Mouse (Mus musculus) limb, embryonic 13.5 days (tissue): ENCODE measurements around the gene Ier5. TPM values are rescaled to one million over a fixed set of nuclear protein-coding genes. Genes with fewer than 3 reads are reported as not detected.

Experiments used
- ATAC-seq: fragments of 200-750 bp; cut with Nextera tagmentation; 2 replicates; pipeline ENCODE4 v1.8.0; 2017; ENCODE audit warnings: low read depth, moderate number of reproducible peaks, moderate TSS enrichment; ENCODE audit not compliant: low FRiP score
- H3K27ac ChIP-seq: fragments of 300-500 bp; sonication (generic); 2 replicates; pipeline ENCODE4 v1.5.1; 2015; ENCODE audit warnings: inconsistent platforms, mild to moderate bottlenecking, moderate library complexity
- H3K27me3 ChIP-seq: fragments of 300-500 bp; sonication (generic); 2 replicates; pipeline ENCODE4 v1.6.1; 2015; ENCODE audit warnings: mild to moderate bottlenecking, inconsistent platforms
- H3K36me3 ChIP-seq: fragments of 300-500 bp; sonication (generic); 2 replicates; pipeline ENCODE4 v1.6.1; 2015; ENCODE audit warnings: inconsistent platforms, mild to moderate bottlenecking, moderate library complexity
- H3K4me1 ChIP-seq: fragments of 300-500 bp; sonication (generic); 2 replicates; pipeline ENCODE4 v1.6.1; 2015; ENCODE audit warnings: inconsistent platforms
- H3K4me2 ChIP-seq: fragments of 300-500 bp; sonication (generic); replicated peaks from 2 replicates; pipeline ENCODE4 v1.6.1; 2015; ENCODE audit warnings: inconsistent platforms, mild to moderate bottlenecking, moderate library complexity
- H3K4me3 ChIP-seq: fragments of 300-500 bp; sonication (generic); 2 replicates; pipeline ENCODE4 v1.5.1; 2015; ENCODE audit warnings: moderate library complexity, mild to moderate bottlenecking, inconsistent platforms
- H3K9ac ChIP-seq: fragments of 300-500 bp; sonication (generic); 2 replicates; pipeline ENCODE4 v1.6.1; 2015; ENCODE audit warnings: mild to moderate bottlenecking, inconsistent platforms
- H3K9me3 ChIP-seq: fragments of 300-500 bp; sonication (generic); 2 replicates; pipeline ENCODE4 v1.6.1; 2016; ENCODE audit warnings: inconsistent platforms
- WGBS: fragments of 180-500 bp; shearing (Covaris S2); methylation state at CpG from one replicate; pipeline ENCODE4 v1.1.7; 2015; 5-methylcytosine and 5-hydroxymethylcytosine counted together
- polyA plus RNA-seq: library from polyadenylated mRNA; unstranded; fragments of >200 nt; fragmentation: Nextera tagmentation; extraction: Ambion mirVana; gene quantifications from 2 replicates; pipeline ENCODE4 v1.2.1, GENCODE M21; 2015

Gene Ier5
- polyA plus RNA-seq, 1 experiment from 2014 or later: 5.8 TPM

DNA sequence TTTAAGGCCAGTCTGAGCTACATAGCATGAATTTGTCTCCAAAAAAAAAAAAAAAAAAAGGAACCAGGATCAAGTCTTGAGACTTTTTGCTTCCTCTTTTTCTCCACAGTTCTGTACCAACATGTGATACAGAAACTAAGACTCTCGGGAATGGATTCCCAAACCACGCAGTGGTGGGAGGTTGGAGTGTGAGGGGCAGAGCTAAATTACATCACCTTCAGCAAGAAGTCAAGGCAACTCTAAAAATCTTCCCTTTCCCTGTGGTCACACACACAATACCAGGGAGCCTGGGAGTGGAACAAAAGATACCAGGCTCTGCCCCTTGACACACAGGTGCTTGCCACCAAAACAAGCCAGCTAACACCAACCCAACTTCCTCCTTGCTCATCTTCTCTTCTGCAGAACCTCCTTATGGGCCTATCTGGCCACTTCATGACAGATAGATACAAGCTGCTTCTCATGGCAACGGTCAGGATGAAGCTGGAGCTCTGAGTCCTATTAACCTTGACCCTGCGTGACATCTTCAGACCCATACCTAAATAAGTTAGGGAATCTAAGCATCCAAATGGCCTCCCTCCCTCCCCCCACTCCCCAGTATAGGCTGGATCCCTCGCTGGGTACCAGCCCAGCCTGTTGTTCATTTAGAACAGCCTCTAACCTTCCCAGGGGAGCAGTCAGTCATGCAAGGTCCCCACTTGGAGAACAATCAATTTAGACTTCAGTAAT is 28.7 kb downstream of the Ier5 start:
- Histone ChIP-seq H3K27ac (no peak overlapping the region), H3K4me2 (no peak overlapping the region), H3K4me3 (no peak overlapping the region), H3K27me3 (no peaks in the 10 kb centered on the region), H3K9ac (no peak overlapping the region), H3K4me1 (peaks cover 45% of the 10 kb centered on the region), H3K36me3 (no peaks in the 10 kb centered on the region), H3K9me3 (no peaks in the 10 kb centered on the region)
- 51% methylated on average over 5 of the region's 5 CpGs for WGBS
- ATAC-seq: 0 out of 2 replicates have a peak, but pooled peaks have one; percentile 2

DNA sequence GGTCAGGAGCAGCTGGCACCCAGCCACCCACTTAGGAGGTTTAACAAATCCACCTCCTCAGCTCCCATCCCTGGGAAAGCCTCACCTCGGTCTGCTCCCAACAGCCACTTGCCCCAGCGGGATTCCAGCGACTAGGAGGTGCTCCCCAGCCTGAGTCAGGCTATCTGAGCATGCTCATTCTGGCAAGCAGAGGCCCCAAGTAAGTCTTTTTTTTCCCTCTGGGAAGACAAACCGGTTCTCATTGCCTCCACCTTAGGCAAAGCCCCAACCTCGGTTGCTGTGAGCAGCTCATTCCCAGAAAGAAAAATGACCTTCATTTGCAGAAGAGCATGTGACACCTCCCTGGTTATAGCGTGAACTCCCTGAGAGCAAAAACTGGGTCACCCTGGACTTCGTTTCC is 29.7 kb downstream of the Ier5 start:
- Histone ChIP-seq H3K9me3 (no peaks in the 10 kb centered on the region), H3K4me3 (no peak overlapping the region), H3K4me2 (no peak overlapping the region), H3K9ac (no peak overlapping the region), H3K27me3 (no peaks in the 10 kb centered on the region), H3K4me1 (peaks cover 45% of the 10 kb centered on the region), H3K27ac (no peak overlapping the region), H3K36me3 (no peaks in the 10 kb centered on the region)
- 60% methylated on average over 7 of the region's 7 CpGs for WGBS
- no peak for ATAC-seq

DNA sequence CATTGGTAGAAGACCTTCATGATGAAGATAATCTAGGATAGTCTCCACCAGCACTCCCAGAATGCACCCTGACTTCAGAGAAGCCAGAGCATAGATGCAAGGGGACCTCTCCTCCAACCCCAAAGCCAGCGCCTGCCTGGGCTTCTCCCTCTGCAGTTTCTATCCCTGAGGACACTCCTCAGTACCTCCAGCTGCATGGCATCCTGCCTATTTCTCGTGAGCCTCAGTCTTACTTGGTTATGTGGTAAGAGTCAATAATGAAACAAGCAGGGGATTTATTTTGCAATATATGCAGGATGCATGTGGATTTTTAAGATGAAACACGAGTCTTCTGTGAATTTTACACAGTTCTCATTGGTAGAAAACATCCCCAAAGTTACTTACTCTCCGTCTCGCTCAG is 33.2 kb downstream of the Ier5 start:
- no peak for ATAC-seq
- no peak overlapping the region for H3K9ac ChIP-seq
- 64% methylated on average over 5 of the region's 5 CpGs for WGBS

DNA sequence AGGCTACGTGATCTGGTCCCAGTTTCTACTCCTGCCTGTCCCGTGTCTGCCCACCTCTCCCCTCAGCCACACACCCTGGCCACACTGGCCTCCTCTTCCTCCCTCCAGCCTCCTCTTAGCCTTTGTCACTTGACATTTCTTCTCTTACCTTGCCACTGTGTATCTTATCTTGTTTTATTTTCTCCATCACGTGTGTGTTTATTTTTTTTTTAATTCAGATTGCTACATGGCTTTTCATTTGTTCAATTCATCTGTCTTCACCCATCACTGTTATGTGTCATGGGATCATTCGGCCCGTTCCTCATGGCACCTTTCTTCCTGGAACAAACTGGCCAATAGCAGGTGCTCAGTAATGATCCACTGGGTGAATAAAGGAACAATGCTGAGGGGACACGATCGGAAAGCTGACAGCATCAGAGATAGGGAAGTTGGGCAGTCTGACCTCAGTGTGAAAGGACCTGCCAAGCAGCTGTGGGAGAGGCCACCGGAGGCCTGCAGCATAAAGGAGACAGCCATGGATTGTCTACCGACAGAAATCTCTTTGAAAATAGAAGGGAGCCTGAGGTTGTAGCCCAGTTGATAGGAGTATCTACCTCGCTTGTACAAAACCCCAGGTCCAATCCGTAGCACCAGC is 34.3 kb downstream of the Ier5 start:
- no peak overlapping the region for H3K4me2 ChIP-seq
- no peaks in the 10 kb centered on the region for H3K9me3 ChIP-seq
- ATAC-seq: no peak
- H3K9ac ChIP-seq: no peak overlapping the region
- no peaks in the 10 kb centered on the region for H3K36me3 ChIP-seq
- no peak overlapping the region for H3K4me3 ChIP-seq
- H3K27ac ChIP-seq: no peak overlapping the region
- 84% methylated on average over 11 of the region's 11 CpGs for WGBS
- 0 out of 2 replicates have a peak, but pooled peaks cover 6% of the 10 kb centered on the region for H3K27me3 ChIP-seq
- H3K4me1 ChIP-seq: peaks cover 25% of the 10 kb centered on the region

More for the DNA sequence above, 33.2 kb downstream of the Ier5 start:
- Histone ChIP-seq H3K4me1 (peaks cover 19% of the 10 kb centered on the region), H3K4me3 (no peak overlapping the region), H3K36me3 (no peaks in the 10 kb centered on the region), H3K27ac (no peak overlapping the region), H3K27me3 (0 out of 2 replicates have a peak, but pooled peaks cover 6% of the 10 kb centered on the region), H3K9me3 (no peaks in the 10 kb centered on the region), H3K4me2 (no peak overlapping the region)

- H3K9me3 ChIP-seq: no peaks in the 10 kb centered on the region
- ATAC-seq: no peak
- no peak overlapping the region for H3K4me2 ChIP-seq
- 0 out of 2 replicates have a peak, but pooled peaks cover 6% of the 10 kb centered on the region for H3K27me3 ChIP-seq
- 82% methylated on average over 4 of the region's 4 CpGs for WGBS
- no peak overlapping the region for H3K9ac ChIP-seq
- no peak overlapping the region for H3K27ac ChIP-seq
- H3K4me3 ChIP-seq: no peak overlapping the region
- peaks cover 30% of the 10 kb centered on the region for H3K4me1 ChIP-seq
- no peaks in the 10 kb centered on the region for H3K36me3 ChIP-seq
These were observed 34.8 kb downstream of the Ier5 start for GRCm38 (mm10) chr1:155064649-155065048.

GRCm38 (mm10) chr1:155064111-155064510 is 35.3 kb downstream of the Ier5 start:
- no peak overlapping the region for H3K27ac ChIP-seq
- 81% methylated on average over 5 of the region's 5 CpGs for WGBS
- H3K36me3 ChIP-seq: no peaks in the 10 kb centered on the region
- H3K9me3 ChIP-seq: no peaks in the 10 kb centered on the region
- 0 out of 2 replicates have a peak, but pooled peaks cover 6% of the 10 kb centered on the region for H3K27me3 ChIP-seq
- H3K4me2 ChIP-seq: no peak overlapping the region
- peaks cover 36% of the 10 kb centered on the region for H3K4me1 ChIP-seq
- H3K4me3 ChIP-seq: no peak overlapping the region
- H3K9ac ChIP-seq: no peak overlapping the region
- no peak for ATAC-seq

- Histone ChIP-seq H3K27ac (no peak overlapping the region), H3K4me1 (peaks cover 39% of the 10 kb centered on the region), H3K27me3 (0 out of 2 replicates have a peak, but pooled peaks cover 6% of the 10 kb centered on the region), H3K9ac (no peak overlapping the region), H3K4me2 (no peak overlapping the region), H3K9me3 (no peaks in the 10 kb centered on the region), H3K4me3 (no peak overlapping the region), H3K36me3 (no peaks in the 10 kb centered on the region)
- WGBS: 92% methylated on average over 4 of the region's 4 CpGs
- no peak for ATAC-seq
These were observed 36.5 kb downstream of the Ier5 start for GRCm38 (mm10) chr1:155062963-155063362.

- Histone ChIP-seq H3K9ac (no peak overlapping the region), H3K4me3 (no peak overlapping the region), H3K27ac (no peak overlapping the region), H3K27me3 (0 out of 2 replicates have a peak, but pooled peaks cover 6% of the 10 kb centered on the region), H3K9me3 (no peaks in the 10 kb centered on the region), H3K4me1 (peaks cover 39% of the 10 kb centered on the region), H3K4me2 (no peak overlapping the region), H3K36me3 (no peaks in the 10 kb centered on the region)
- 89% methylated on average over 7 of the region's 7 CpGs for WGBS
- no peak for ATAC-seq
These were observed 37.4 kb downstream of the Ier5 start for GRCm38 (mm10) chr1:155062057-155062456.

GRCm38 (mm10) chr1:155060832-155061801 is 38.3 kb downstream of the Ier5 start:
- Histone ChIP-seq H3K4me3 (no peak overlapping the region), H3K27ac (no peak overlapping the region), H3K4me2 (no peak overlapping the region)

DNA sequence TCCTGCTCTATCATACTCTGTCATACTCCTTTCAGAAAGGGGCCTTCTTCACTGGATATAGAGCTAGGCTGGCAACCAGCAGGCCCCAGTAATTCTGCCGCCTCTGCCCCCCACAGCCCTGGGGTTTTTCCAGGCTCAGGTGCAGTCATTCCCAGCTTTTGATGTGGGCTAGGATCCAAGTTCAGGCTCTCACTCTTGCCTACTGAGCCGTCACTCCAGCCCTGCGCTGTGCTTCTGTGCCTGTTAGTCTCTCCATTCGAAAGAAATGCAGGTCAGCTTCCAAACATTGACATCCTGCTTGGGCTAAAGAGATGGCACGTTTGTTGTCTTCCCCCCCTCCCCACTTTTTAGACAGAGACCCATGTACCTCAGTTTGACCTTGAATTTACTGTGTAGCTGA is 39.2 kb downstream of the Ier5 start:
- H3K27me3 ChIP-seq: 0 out of 2 replicates have a peak, but pooled peaks cover 6% of the 10 kb centered on the region
- H3K9me3 ChIP-seq: no peaks in the 10 kb centered on the region
- H3K4me2 ChIP-seq: no peak overlapping the region
- H3K9ac ChIP-seq: no peak overlapping the region
- no peaks in the 10 kb centered on the region for H3K36me3 ChIP-seq
- WGBS: 35% methylated on average over 5 of the region's 5 CpGs
- H3K4me1 ChIP-seq: peaks cover 36% of the 10 kb centered on the region
- H3K4me3 ChIP-seq: no peak overlapping the region
- H3K27ac ChIP-seq: no peak overlapping the region
- ATAC-seq: no peak

More at GRCm38 (mm10) chr1:155060832-155061801, 38.3 kb downstream of the Ier5 start:
- no peak overlapping the region for H3K9ac ChIP-seq
- WGBS: 39% methylated on average over 17 of the region's 17 CpGs
- peaks cover 32% of the 10 kb centered on the region for H3K4me1 ChIP-seq
- 0 out of 2 replicates have a peak, but pooled peaks cover 6% of the 10 kb centered on the region for H3K27me3 ChIP-seq
- no peaks in the 10 kb centered on the region for H3K36me3 ChIP-seq
- no peak for ATAC-seq
- no peaks in the 10 kb centered on the region for H3K9me3 ChIP-seq

- H3K4me3 ChIP-seq: no peak overlapping the region
- no peak for ATAC-seq
- no peaks in the 10 kb centered on the region for H3K36me3 ChIP-seq
- H3K4me1 ChIP-seq: peaks cover 44% of the 10 kb centered on the region
- no peaks in the 10 kb centered on the region for H3K9me3 ChIP-seq
- H3K27me3 ChIP-seq: 0 out of 2 replicates have a peak, but pooled peaks cover 6% of the 10 kb centered on the region
- no peak overlapping the region for H3K27ac ChIP-seq
- no peak overlapping the region for H3K9ac ChIP-seq
- WGBS: 27% methylated on average over 14 of the region's 14 CpGs
- H3K4me2 ChIP-seq: peak overlapping the region; percentile 19; the same call in 1 of the 2 replicates
These were observed 39.9 kb downstream of the Ier5 start for GRCm38 (mm10) chr1:155059505-155059904.
